Mouse (Mus musculus) spleen, postnatal 36 days (tissue): ENCODE results near the gene Map6.

Experiments
- DNase-seq, 2 experiments: peaks; one replicate each; pipeline ENCODE4 v3.0.0; 2022; ENCODE audit warnings: low spot score in 2 of 2, mixed read lengths in 1 of 2

Gene Map6

DNA sequence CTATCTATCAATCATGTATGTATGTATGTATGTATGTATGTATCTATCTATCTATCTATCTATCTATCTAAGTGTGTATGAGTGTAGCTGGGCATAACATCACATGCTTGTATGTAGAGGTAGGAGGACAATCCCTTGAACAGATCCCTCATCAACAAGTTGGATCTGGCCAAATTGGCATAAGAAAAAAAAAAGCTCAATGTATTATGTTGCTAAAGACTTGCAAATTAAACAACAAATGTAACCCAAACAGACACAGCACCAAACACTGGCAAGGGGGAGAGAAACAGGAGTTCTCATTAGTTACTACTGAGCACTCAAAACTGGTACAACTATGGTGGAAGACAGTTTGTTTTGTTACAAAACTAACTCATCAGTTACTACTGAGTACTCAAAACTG lies 2.6 kb upstream of the Map6 start:
- no peak for DNase-seq

DNA sequence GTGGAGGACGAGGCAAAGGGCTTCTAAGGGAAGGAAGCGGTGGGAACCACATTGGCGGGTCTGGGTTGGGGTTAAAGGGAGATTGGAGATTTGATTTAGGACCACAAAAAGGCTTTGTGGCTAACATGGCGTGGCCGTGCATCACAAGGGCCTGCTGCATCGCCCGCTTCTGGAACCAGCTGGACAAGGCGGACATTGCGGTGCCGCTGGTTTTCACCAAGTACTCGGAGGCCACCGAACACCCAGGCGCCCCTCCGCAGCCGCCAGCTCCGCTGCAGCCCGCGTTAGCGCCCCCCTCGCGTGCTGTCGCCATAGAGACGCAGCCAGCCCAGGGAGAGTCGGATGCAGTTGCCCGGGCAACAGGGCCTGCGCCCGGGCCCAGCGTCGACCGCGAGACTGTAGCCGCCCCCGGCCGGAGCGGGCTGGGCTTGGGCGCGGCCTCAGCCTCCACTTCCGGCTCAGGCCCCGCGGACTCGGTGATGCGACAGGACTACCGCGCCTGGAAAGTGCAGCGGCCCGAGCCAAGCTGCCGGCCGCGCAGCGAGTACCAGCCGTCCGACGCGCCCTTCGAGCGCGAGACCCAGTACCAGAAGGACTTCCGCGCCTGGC lies 754 bp downstream of the Map6 start:
- no peak for DNase-seq

DNA sequence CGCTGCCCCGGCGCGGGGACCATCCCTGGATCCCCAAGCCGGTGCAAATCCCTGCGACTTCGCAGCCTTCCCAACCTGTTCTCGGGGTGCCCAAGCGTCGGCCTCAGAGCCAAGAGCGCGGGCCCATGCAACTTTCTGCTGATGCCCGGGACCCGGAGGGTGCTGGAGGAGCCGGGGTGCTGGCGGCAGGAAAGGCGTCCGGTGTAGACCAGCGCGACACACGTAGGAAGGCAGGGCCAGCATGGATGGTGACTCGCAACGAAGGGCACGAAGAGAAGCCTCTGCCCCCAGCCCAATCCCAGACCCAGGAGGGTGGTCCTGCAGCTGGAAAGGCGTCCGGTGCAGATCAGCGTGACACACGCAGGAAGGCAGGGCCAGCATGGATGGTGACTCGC lies 1.3 kb downstream of the Map6 start:
- DNase-seq = no peak

DNA sequence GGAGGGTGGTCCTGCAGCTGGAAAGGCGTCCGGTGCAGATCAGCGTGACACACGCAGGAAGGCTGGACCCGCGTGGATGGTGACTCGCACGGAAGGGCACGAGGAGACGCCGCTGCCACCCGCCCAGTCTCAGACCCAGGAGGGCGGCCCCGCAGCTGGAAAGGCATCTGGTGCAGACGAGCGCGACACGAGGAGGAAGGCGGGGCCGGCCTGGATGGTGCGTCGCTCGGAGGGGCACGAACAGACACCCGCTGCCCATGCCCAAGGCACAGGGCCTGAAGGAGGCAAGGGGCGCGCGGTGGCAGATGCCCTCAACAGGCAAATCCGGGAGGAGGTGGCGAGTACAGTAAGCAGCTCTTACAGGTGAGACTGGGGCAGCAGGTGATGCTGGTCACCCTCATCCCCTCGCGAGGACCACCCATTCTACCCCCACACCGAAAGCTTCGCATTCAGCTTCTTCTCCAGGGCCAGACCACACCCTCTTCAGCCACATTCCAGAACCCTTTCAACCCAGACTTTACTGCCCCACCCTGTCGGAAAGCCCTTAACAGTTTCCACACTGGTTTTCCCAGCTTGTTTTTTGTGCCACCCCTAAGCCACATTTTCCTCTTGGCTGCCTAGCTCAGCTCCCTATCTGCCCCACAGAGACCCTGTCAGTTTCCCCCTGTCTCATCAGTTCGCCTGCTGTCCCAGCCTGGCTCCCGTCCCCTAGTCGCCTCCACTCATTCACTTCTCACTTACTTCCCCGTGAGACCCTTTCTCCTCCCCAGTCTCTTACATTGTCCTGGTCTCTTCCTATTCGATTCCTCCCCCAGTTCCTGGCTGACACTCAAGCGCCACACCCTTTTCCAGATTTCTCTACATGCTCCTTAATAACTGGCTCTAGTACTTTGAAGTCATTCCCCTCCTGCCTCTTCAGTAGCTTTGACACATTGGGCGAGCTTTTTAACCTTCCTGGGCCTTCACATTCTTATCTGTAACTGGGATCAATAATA lies 2.0 kb downstream of the Map6 start:
- no peak for DNase-seq

DNA sequence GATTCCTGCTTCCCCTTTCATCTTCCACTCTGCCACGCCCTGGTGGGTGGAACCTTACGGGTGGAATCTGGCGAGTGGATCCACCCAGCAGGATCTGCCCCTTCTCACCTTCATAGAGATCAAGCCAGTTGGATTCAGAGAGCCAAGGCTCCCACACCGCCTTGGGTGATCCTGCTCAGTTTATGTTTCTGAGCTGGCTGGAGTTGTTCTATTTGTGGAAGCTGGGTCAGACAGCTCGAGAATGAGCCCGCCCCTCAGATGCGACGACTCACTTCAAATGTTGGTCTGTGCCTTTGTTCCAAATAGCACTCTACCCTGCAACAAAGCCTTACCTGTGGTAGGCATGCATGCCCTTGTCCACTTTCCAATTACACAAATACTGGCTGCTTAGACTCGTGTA lies 4.4 kb downstream of the Map6 start:
- no peak for DNase-seq

DNA sequence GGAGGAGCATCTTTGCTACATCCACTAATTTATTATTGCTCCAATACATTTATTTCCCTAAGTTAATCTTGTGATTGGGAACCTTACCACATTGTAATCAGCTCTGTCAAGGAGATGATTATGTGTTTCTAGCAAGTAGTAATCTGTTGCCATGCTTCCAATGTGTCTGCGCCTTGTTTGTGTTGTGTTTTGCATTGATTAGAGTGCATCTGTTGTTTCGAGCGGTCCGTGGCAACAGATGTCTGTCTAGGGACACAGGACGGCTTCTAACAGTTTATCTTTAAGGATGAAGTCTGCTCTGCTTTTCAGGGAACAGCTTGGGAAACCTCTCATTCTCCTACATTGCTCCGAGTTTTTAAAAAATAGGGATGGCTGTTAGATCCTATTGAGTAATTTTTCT lies 7.9 kb downstream of the Map6 start:
- DNase-seq = no peak

DNA sequence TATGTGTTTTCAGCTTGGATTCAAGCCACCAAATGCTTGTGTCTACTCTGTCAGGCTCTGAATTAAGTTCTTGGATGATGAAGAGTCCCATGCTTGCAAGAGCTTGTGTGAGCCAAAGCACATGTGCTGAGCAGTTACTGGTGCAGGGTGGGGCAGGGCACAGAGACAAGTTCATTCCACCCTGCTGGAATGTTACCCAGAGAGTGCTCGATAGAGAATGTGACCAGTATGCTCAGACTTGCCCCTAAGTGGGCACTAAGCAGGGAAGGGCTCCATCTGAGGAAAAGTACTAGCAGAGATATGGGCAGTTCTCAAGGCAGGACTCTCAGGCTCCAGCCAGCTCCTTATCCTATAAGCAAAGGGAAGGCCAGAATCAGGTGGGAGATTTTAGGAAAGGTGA lies 9.4 kb downstream of the Map6 start:
- no peak for DNase-seq

DNA sequence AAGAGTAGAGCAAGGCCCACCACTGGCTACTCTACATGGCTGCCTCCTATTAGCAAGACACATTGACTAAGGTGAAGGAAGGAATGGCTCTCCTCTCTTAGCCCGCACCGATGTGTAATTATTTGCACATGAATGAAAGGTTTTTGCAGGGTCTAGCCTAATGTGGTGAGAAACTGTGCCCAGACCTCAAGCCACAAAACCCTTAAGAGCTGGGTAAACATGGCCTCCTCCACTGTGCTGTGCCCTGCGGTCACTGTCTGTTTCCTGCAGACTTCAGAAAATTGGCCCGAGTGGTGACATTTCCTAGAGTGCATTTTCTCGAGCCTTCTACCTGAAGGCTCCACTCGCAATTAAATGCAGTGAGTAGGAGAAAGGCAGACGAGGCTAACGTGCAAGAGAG lies 11.1 kb downstream of the Map6 start:
- no peak for DNase-seq

DNA sequence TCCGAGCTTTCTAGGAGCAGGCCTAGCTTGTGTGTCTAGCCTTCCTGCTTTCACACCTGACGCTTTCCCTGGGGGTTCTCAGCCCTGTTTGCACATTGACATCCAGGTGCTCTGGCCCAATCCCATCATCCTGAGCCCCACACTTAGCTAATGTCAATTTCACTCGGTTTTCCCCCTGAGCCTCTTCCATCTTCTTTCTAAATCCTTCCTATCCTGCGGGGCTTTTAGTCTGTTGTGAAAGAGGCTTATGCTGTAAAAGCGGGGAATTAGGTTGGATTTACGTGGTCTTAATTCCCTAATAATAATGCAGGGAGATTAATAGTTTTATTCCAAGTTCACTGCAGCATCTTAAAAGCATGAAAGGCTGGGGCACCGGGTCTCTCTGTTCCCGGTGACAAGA lies 12.3 kb downstream of the Map6 start:
- no peak for DNase-seq

DNA sequence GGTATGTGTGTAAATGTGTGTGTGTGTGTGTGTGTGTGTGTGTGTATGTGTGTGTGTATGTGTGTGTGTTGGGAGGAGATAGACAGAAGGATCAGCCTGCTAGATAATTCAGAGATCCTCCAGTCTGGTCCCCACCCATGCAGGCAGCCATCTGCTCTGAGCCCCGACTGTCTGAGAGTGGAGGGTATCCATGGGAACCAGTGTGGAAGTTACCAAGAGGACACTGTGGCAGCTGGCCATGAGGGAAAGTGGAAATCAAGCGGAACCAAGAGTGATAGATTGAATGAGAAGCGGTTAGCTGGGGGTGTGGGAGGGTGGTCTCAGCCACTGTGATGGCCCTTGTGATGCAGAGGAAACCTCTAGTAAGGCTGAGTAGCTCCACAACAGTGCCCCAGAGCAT lies 20.0 kb downstream of the Map6 start:
- no peak for DNase-seq

DNA sequence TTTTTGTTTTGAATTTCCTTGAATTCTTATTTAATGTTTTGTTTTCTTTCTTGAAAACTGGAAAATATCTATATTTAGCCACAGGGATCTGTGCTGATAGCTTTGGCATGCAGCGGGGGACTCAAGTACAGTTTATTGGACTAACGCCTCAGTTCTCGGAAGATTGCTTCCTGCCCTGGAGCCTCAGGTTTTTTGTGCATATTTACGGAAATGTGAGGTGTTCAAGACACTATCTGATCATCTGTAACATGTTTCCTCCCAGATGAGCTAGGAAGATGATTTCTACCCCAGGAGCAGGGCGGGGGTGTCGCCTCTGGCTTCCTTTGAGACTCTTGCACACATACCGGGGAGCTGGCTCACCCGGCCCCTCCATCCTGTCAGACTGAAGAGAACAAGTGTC lies 22.8 kb downstream of the Map6 start:
- no peak for DNase-seq

DNA sequence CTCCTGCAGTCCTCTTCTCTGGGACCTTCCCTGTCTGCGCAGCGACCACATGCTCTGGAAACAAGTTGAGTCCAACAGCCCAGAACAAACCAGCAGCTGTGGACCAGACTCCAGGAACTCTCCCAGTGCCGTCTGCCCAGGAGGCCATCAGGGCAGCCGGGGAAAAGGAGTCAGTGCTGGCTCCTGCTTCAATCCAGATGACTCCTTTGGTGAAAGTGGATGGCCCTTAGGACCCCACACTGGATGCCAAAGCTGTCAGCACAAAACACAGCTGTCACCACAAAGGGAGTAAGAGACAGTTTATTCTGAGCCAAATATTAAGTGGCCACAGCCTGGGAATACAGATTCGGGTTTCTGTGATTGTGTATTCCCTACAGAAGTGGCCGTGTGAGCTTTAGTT lies 23.7 kb downstream of the Map6 start:
- no peak for DNase-seq

DNA sequence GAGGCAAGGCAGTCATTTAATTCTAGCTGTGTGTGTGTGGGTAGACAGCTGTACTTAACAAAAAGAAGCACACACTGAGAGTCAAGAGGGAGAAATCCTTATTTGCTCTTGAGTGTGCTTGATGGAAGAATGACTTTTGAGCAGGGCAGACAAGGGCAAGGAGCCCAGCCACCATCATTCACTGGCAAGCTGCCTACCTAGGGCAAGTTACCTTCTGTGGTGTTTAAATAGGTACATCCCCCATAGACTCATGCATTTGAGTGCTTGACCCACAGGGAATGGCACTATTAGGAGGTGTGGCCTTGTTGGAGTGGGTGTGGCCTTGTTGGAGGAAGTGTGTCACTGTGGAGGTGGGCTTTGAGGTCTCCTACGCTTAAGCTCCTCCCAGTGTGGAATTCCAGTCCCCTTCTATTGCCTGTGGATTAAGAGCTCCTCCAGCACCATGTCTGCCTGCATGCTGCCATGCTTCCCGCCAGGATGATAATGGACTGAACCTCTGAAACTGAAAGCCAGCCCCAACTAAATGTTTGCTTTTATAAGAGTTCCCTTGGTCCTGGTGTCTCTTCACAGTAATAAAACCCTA lies 27.0 kb downstream of the Map6 start:
- DNase-seq = no peak

DNA sequence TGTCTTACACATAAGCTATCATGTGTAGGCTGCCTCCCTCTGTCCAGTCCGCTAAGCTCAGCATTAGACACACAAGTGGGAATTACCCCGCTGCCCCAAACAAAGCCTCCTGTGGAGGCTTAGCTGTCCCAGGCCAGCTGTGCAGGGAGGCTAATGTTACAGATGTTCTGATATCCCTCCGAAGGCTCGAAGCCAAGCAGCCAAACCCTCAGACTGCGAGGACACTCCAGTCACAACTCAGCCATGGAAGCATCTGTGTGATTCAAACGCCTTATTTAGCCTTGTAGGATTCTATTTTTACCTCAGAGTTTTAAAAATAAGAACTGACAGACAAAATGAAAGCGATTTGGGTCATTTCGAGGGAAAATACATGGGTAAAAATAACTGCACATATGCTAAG lies 27.9 kb downstream of the Map6 start:
- no peak for DNase-seq

DNA sequence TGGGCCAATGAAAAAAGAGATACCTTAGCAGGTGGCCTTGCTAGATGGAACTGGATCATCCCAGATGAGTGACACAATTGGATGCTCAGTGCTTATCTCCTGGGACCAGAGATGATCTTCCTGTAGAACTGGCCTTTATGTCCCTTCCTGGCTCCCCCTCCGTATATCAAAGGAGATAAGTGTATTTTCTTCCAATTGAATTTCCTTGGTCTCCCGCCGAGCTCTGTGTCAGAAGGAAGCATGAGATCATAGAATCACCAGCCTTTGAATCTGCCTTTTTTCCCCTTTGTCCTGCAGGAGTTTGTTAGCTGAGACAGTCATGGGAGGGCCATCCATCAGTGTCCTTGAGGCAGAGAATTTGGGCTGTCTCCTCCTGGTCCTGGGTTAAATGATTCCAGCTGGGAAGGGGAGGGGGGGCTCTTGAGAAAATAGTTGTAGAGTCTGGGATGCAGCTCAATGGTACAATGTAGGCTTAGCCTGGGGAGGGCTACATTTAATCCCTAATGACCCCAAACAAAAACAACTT lies 33.5 kb downstream of the Map6 start:
- DNase-seq = no peak

DNA sequence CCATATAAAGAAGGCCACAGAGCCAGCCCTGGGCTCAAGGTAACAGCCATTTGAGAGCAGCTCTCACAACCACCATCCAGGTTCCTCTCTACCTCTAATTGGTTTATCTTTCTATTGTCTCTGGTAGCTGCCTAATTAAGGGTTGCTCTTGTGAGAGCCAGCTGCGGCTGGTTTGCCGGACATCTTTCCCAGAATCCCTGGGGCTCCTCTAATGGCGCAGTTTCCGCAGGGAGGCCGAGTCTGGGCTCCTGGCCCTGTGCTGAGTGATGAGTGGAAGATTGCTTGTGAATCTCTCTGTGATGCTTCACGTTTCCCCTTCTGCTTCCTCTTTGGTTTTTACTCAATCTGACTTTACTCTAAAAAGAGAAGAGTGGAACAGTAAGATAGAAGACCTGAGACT lies 36.8 kb downstream of the Map6 start:
- DNase-seq = no peak

DNA sequence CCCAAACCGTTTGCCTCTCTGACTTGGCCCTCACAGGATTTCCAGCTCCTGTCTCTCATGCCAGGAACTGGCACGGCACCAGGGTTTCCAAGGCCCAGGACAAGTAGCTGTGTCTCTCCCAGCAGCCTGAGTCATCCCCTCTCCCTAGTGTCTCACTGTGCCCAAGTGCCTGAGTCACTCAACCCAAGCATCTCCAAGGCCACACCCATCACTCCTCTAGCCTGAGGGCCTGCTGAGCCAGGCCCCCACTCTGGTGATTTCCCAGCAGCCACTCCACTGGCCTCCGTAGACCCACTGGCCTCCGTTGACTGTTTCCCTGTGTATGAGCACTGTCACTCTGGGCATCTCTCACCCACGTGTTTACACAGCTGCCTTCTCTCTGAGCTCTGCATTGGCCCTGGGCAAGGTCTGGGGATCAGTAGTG lies 37.7 kb downstream of the Map6 start:
- peak in 1 of 2 experiments; percentile 9 for DNase-seq

DNA sequence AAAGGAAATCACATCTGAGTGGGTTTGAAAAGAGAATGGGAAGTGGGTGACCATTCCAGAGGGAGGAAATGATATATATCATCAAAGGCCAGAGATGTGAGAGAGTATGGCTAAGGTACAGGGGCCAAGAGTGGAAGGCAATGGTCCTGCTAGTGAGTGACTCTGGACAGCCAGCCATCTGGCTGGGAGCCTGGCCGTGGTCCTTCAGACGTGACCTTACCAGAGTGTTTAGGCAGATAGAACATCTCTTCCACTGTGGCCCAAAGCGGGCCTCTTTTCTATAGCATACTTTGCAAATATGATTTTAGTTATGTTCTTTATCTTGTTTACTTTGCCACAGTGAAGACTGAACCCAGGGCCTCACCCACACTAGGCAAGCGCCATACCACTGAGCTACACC lies 38.4 kb downstream of the Map6 start:
- DNase-seq = no peak

DNA sequence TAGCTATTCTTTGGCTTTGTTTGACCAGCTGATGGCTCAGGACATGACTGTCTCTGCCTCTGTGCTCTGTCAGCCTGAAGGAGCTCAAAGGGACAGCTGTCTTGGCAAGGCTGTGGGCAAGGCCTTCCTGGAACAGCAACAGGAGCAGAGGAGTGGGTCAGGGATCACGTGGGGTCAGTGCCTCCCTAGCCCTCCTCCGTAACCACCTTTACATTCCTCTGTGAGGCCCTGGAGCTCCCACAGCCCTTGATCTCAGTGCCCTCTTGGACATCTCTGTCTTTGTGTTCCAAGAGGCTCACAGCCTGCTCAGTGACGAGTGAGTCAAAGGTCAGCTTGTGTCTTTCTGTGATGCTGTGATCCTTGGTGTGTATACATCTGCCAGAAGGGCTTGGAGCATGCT lies 39.4 kb downstream of the Map6 start:
- no peak for DNase-seq

DNA sequence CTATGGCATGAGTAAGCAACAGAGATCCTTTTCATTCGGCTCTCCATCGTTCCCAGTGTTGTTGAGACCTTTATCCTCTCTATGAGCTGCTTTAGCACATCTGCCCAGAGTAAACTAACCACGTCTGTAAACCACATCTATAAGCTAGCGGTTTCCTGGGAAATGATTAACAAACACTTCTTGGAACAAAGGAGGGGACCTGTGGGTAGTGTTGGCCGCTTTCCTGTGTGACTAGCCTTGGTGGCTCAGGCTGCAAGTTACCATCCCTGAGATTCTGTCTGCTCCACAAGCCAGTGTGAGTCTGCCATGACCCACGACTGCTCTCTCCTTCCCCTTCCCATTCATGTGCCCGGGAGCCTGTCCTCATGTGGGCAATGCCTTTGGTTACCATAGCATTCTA lies 44.2 kb downstream of the Map6 start:
- no peak for DNase-seq

DNA sequence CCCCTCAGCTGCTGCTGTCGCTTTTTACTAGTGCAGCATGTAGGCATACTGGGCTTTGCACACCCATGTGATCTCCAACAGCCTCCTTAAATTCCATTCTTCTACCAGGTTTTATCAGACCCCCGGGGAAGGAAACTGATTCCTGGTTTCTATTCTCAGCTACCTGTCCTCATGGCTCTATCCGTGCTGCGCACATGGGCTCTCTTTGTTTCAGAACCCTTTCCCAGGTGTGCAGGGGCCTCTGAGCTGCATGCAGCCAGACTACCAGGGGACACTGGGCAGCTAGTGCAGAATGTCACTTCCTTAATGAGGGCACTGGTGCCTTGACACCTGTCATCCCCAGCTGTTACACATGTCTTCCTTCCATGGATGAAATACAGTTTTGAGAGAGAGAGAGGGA lies 44.8 kb downstream of the Map6 start:
- no peak for DNase-seq

DNA sequence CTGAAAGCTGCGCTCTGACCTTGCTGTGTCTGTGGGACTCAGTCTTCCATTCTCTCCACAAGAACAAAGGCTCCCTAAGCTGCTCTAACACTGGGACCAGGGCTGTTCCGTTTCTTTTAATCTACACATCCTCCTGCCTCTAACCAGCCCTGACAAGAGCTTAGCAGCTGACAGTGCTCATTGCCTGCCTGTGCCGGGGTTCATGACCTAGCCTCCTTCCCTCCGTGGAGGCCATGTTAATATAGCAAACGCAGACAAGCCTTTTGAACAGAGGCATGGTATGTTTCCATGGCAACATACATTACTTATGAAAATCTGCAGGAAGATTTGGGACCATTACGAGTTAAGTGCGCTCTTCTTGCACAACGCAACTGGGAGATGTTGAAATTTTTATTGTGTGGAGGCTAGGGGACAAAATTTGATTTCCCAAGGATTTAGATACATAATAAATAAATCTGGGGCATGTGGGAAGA lies 45.5 kb downstream of the Map6 start:
- no peak for DNase-seq

DNA sequence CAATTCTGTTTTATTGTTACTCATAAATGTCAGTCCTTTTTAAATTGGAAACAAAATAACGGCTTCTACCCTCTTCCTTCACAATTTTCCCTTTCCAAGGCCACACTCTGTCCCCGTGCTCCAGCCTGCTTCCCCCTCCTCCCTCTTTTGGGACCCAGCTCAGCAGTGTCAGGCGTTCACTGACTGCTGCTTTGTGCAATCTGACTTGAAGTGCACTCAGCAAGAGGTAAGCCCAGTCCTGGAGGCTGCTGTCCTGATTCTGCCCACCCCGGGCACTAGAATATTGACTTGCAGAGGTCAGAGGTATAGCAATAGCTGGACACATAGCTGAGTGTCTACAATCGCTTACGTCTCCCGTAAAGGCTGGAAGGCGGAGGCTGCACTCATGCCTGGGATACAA lies 46.0 kb downstream of the Map6 start:
- no peak for DNase-seq
